Mouse (Mus musculus): ENCODE measurements around the gene Tlcd1.
A peak's percentile ranks its signal among the peaks of the same experiment; 100 is the strongest.

Gene Tlcd1

DNA sequence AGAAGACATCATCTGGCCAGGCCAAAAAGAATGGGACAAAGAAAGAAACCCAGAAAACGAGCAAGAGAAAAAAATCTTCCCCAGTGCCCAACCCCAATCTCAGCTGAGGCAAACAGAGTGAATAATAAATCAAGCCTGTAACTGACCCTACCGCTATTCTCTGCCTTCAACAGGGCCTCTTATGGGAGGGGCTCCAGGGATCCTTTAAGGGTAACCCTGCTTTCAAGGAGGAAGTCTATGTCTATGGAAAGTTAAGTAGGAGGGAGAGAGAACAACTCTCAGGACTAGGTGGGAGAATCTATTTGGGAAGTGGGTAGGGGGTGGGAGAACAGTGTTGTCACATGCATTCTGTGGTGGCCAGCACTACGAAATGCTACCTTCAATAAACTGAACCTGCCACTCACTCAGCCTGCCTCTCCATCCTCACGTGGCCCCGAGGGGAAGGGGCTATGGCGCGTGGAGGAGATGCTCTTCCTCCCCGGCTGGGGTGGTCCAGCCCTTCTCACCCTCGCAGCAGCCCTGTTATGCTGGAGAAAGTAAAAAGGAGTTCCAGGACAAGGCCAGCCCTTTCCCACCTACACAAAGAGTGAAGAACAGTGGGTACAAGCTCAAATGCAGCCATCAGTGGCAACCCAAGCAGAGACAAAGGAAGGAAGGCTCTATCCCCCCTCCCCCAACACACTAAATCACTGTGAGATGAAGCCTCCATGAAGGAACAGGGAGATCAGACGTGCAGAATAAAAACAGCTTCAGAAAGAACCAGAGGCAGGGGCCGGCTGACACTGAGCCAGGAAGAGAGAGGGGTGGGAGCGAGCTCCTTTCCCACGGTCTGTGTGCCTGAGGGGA lies 29.1 kb downstream of the Tlcd1 start:
- peak; percentile 52 for DNase-seq (ENCODE audit: low spot score)

DNA sequence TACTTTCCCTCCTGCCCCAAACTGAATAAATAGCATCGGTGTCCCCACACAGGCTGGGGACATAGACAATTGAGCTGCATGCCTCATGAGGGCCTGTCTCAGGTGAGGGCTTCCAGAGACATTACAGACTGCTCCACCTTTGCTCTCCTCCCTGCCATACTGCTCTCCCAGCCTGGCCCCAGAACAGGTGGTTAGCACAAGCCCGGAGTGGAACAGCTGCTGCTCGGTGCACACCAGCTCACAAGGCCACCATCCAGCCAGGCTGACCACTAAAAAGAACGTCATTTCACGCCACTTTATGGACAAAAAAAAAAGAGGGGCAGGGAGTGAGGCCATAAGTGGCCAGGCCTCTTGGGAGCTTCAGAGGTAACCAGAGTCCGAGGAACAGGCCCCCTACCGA lies 30.7 kb downstream of the Tlcd1 start:
- no peak for DNase-seq (ENCODE audit: low spot score)

DNA sequence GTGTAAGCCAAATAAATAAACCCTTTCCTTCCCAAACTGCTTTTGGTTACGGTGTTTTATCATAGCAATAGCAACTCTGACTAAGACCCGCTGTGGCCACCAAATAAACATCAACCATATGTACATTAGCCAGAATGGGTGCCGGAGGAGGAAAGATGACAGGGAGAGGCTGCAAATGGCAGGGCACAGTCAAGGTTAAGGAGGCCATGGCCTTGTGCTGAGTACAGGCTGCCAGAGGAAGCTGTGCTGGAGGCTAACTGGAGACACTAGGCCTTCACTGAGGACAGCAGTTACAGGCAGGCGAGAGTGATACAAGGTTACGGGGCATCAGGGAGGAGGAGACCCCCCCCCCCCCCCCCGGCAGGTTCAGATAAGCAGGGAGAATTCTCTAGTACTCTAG lies 33.4 kb downstream of the Tlcd1 start:
- DNase-seq (ENCODE audit: low spot score), result no peak

DNA sequence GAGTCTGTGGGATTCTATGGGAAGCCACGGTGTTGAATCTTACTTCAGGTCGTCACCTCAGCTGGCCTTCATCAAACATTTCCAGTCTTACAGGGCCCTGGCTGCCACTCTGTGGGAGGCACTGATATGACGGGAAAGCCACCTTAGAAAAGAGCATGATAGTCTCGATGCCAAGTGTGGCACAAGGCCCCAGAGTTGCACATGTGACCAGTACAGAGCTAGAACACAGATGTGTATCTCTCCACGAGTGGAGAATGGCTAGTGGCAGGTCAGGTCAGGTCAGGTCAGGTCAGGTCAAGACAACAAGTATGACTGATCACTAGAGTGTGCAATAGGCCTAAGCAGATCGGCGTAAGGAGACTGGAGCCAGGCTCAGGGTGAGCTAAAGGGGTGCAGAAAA lies 34.1 kb downstream of the Tlcd1 start:
- DNase-seq (ENCODE audit: low spot score), result no peak

DNA sequence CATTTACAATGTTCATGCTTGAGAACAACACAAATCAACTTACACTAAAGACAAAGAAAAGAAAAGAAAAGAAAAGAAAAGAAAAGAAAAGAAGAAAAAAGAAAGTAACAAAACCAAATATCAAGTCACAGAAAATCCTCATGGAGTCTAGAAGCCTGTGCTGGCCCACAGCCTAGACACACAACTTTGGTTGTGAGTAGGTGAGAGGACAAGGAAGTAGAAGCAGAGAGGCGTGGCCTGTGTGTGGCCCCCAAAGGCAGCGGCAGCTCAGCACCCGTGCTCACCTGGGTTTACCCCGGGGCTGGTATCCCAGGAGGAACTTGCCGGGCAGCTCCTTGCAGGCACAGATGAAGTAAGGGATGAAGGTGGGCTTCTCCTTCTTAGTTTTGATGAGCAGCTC lies 35.0 kb downstream of the Tlcd1 start:
- no peak for DNase-seq (ENCODE audit: low spot score)

DNA sequence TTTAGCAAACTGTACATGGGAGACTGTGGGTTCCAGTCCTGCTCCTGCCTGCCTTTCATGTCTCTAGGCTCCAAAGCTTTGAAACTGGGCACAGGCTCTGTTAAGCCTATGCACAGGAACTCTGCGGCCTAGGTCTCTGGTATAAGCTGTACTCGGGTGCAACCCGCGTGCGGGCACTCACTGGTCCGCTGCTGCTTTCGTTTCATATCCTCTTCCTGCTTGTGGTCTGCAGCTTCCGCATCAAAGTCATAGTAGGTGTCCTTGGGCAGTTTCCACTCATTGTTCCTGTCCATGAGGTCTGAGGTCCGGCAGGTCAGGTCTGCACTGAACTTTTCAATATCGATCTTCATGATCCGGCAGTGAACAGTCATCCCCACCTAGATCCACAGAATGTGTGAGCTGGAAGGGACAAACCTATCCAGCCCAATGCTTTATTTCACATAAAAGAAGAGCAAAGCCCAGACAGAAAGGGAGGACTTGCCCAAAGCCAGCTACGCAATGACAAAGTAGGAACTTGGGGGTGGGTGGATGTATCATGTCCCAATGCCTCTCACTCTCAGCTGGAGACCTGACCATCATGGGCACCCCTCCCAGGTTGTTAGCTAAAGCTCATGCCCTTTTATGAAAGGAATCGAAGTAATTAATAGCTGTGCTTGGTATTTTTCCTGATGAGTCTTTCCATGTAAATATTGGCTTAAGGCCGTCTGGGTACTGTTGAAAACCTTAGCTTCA lies 36.7 kb downstream of the Tlcd1 start:
- no peak for DNase-seq (ENCODE audit: low spot score)

DNA sequence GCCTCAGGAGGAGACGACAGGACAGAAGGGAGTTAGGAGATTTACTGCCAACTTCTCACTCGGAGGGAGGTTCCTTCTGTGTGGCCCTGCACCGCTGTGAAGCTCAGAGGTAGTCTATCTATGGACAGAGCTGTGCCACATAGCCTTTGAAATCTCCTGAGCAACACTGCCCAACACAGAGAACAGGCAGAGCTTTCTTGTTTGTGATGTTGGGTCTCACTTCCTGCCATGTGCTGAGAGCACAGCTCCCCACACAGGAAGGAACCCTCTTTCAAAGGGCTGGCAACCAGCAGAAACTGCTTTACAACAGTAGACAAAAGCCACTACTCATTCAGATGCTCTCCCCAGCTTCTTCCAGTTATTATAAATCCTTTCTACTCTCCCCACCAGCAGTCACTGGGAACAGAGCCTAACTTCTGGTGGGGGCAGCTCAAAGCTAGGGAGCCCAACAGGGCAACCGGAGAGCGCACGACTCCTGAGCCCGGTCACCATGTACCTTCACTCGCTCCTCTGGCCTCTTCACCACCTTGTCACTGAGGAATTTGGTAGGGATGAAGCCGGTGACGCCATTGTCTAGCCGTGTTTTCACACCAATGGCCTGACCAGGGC lies 39.3 kb downstream of the Tlcd1 start:
- no peak for DNase-seq (ENCODE audit: low spot score)

DNA sequence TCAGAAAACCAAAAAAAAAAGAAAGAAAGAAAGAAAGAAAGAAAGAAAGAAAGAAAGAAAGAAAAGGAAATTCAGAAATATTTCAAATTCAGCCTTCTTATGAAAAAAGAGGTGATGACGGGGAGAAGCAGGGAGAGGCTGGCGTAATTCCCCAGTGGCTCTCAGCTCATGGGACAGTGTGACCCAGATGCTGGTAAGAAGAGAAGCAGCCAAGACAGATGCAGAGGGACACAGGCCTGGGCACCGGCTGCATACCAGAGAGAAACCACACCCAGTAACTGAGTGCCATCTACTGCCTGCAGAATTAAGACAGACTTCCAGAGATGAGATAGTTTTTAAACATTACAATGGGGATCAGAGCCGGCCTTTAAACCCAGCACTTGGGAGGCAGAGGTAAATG lies 47.1 kb downstream of the Tlcd1 start:
- no peak for DNase-seq (ENCODE audit: low spot score)
